Mouse (Mus musculus) heart, embryonic 16.5 days (tissue): ENCODE results near the gene Hist1h4a. TPM values are rescaled to one million over a fixed set of nuclear protein-coding genes. Genes with fewer than 3 reads are reported as not detected.
"Not testable (repeated sequence)": the region's sequence is repeated elsewhere in the genome, so short reads cannot be mapped to it uniquely, and the experiment has no call there.

Experiments used
- ATAC-seq: fragments of 200-750 bp; cut with Nextera tagmentation; replicated peaks from 2 replicates; pipeline ENCODE4 v1.8.0; 2017; ENCODE audit warnings: moderate number of reproducible peaks; ENCODE audit not compliant: insufficient read depth, low FRiP score; ENCODE audit errors: extremely low read depth
- H3K27ac ChIP-seq: fragments of 300-500 bp; sonication (generic); 2 replicates; pipeline ENCODE4 v1.5.1; 2014; ENCODE audit warnings: mild to moderate bottlenecking, low read length, control low read depth, moderate library complexity
- H3K27me3 ChIP-seq: fragments of 300-500 bp; sonication (generic); 2 replicates; pipeline ENCODE4 v1.6.1; 2014; ENCODE audit warnings: low read length, mixed read lengths; ENCODE audit not compliant: control insufficient read depth, insufficient read depth
- H3K36me3 ChIP-seq: fragments of 300-500 bp; sonication (generic); 2 replicates; pipeline ENCODE4 v1.6.1; 2014; ENCODE audit not compliant: control insufficient read depth, insufficient read depth
- H3K4me1 ChIP-seq: fragments of 300-500 bp; sonication (generic); 2 replicates; pipeline ENCODE4 v1.6.1; 2014; ENCODE audit warnings: low read length, mixed read lengths; ENCODE audit not compliant: control insufficient read depth, insufficient read depth
- H3K4me2 ChIP-seq: fragments of 300-500 bp; sonication (generic); 2 replicates; pipeline ENCODE4 v1.6.1; 2014; ENCODE audit warnings: low read depth, mild to moderate bottlenecking, control low read depth, low read length
- H3K4me3 ChIP-seq: fragments of 300-500 bp; sonication (generic); 2 replicates; pipeline ENCODE4 v1.5.1; 2014; ENCODE audit warnings: mild to moderate bottlenecking, control low read depth, low read length
- H3K9ac ChIP-seq: fragments of 300-500 bp; sonication (generic); 2 replicates; pipeline ENCODE4 v1.6.1; 2014; ENCODE audit warnings: low read length, control low read depth
- H3K9me3 ChIP-seq: fragments of 300-500 bp; sonication (generic); replicated peaks from 2 replicates; pipeline ENCODE4 v1.6.1; 2016; ENCODE audit warnings: low read length; ENCODE audit not compliant: control insufficient read depth
- WGBS: fragments of 180-500 bp; shearing (Covaris S2); extraction: QIAGEN DNeasy Blood & Tissue Kit; methylation state at CpG from one replicate; pipeline ENCODE4 v1.1.7; 2014; 5-methylcytosine and 5-hydroxymethylcytosine counted together
- microRNA-seq: library from miRNA; unstranded; fragments of <30 nt; microRNA quantifications from one replicate; pipeline ENCODE4, GENCODE M21; 2017
- polyA plus RNA-seq: library from polyadenylated mRNA; unstranded; fragments of >200 nt; fragmentation: Nextera tagmentation; extraction: Ambion mirVana; gene quantifications from 2 replicates; pipeline ENCODE4 v1.2.1, GENCODE M21; 2015

Hist1h4a gene
- polyA plus RNA-seq, 1 experiment from 2014 or later, result 0.32 TPM

DNA sequence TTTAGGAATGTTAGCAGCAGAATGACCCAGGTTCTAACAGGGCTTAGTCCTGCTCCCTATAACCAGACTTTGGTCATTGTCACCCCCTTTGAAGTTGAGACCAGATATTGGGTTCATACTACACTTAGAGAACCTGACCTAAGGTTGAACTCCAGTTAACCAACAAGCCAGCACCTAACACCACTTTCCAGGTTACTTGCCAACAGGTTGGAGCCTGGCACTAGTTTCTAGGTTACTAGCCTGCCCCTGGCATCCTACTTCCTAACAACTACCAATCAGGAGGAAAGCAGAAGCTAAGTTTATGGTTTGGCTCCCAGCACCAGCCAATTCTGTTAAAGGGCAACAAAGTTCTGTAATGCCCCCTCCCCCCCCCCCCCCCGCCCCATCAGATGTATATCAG is 35.8 kb downstream of the Hist1h4a start:
- H3K27ac ChIP-seq, result no peak overlapping the region
- no peak overlapping the region for H3K4me2 ChIP-seq
- no peak overlapping the region for H3K4me3 ChIP-seq
- no peaks in the 10 kb centered on the region for H3K9me3 ChIP-seq
- ATAC-seq, result no peak
- H3K27me3 ChIP-seq, result no peaks in the 10 kb centered on the region
- no peaks in the 10 kb centered on the region for H3K36me3 ChIP-seq
- no CpG with 5 or more reads among the region's 1 CpGs for WGBS
- peaks cover 2% of the 10 kb centered on the region for H3K4me1 ChIP-seq
- no peak overlapping the region for H3K9ac ChIP-seq

DNA sequence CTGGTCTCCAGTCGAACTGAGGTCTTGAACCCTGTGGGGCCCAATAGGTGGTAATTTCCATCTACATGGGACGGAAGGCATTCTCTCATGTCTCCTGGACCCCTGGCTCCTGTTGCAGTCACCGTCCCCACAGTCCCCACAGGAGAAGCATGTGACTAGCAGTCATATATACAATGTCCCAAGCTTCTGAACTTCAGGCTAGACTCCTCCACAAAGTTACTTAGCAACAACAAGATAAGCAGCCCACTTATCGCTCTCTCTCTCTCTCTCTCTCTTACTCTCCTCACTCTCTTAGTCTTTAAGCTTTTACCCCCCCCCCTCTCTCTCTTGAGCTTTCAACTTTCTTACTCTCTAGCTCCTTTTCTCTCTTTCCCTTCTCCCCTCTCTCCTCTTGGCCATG is 36.8 kb downstream of the Hist1h4a start:
- H3K9ac ChIP-seq, result no peak overlapping the region
- no peaks in the 10 kb centered on the region for H3K9me3 ChIP-seq
- no peak overlapping the region for H3K27ac ChIP-seq
- no peak for ATAC-seq
- no peaks in the 10 kb centered on the region for H3K36me3 ChIP-seq
- no peak overlapping the region for H3K4me2 ChIP-seq
- 48% methylated on average over 4 of the region's 4 CpGs for WGBS
- H3K27me3 ChIP-seq, result no peaks in the 10 kb centered on the region
- H3K4me3 ChIP-seq, result no peak overlapping the region
- peaks cover 2% of the 10 kb centered on the region for H3K4me1 ChIP-seq

DNA sequence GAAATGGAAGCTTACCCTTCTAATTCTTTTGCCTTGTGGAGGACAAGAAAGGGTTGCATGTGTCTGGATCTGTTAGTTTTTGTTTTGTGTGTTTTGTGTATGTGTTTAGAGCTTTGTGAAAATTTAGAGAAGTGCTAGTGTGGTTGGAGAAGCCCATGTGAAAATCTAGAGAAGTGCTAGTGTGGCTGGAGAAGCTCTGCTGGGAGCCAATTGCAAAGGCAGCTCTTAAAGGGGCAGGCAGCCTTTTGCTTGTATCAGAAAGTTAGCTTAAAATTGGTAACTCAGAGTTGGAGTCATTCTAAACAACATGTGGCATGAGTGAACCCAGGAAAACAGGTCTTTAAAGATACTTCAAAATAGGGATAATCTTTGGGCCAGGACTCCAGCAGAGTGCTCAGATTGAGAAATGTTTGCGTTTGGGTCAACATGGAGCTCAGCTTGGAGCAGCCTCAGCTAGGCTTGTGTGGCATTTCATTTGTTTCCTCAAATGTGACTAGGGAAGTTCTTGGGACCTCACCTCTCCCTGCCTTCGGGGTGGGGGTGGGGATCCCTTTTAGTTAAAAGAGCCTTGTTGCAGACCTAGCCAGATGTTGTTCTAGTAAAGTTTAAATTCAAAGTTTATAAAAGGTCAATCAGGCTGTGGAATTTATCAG is 43.3 kb downstream of the Hist1h4a start:
- not testable (repeated sequence) for H3K36me3 ChIP-seq, H3K27ac ChIP-seq, H3K27me3 ChIP-seq, H3K4me1 ChIP-seq, H3K9me3 ChIP-seq, ATAC-seq, H3K4me3 ChIP-seq, H3K9ac ChIP-seq, H3K4me2 ChIP-seq
- 29% methylated on average over 2 of the region's 2 CpGs for WGBS

DNA sequence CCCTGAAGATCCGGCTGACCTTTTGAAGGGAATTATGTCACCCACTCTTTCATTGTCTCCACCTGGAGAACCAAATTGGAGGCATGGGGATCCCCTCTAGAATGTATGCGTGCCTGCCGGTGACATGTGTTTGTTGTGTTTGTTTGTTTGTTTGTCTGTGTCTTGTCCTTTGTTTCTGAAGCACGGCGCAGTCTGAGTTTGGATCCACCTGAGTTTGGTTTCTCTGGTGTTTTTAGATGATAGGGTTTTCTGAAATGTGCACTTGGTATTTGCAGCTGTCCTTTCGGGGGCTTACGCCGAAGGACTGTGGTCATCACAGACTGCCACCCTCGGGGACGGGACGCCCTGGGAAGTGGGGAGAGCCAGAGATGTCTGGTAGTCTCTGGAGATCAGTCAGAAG is 43.9 kb downstream of the Hist1h4a start:
- H3K27ac ChIP-seq, result no peak overlapping the region
- H3K4me1 ChIP-seq, result no peaks in the 10 kb centered on the region
- 49% methylated on average over 11 of the region's 11 CpGs for WGBS
- no peaks in the 10 kb centered on the region for H3K27me3 ChIP-seq
- H3K9me3 ChIP-seq, result no peaks in the 10 kb centered on the region
- no peak for ATAC-seq
- no peaks in the 10 kb centered on the region for H3K36me3 ChIP-seq
- H3K4me3 ChIP-seq, result no peak overlapping the region
- no peak overlapping the region for H3K9ac ChIP-seq
- H3K4me2 ChIP-seq, result no peak overlapping the region

DNA sequence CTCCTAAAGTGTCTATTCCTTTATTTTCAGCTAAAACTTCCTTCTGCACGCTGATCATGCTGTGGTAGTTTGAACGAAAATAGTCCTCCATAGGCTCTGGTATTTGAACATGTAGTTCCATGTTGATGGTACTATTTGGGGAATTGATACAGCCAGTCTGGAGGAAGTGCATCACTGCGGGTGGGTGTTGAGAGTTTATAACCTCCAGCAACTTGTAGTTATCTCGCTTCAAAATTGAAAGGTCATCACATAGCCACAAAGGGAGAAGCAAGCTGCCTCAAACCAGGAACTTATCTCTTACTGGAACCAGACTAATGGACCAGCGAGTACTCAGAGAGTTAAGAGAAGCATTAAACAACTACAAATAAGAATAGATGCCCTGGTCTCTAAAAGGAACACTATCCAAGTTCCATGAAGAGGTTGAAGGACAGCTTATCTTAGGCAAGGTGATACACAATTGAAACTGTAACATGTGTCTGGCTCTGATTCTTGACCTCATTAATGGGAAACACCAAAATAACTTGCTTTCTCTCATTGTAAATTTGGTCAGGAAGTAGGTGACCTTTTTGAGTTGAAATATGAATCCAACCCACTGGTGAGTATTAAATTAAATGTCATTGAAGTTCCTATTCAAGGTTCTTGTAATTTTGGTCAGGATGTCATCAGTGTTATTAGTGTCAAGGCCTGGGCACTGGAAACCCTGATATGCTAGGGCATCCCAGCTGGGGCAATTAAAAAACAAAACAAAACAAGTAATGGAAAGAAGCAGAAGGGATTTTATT is 44.6 kb downstream of the Hist1h4a start:
- Histone ChIP-seq H3K27ac (no peak overlapping the region), H3K4me2 (no peak overlapping the region)

More for the DNA sequence above, 44.6 kb downstream of the Hist1h4a start:
- no peaks in the 10 kb centered on the region for H3K4me1 ChIP-seq
- no peaks in the 10 kb centered on the region for H3K36me3 ChIP-seq
- H3K9ac ChIP-seq, result no peak overlapping the region
- no peaks in the 10 kb centered on the region for H3K27me3 ChIP-seq
- WGBS, result 52% methylated on average over 5 of the region's 5 CpGs
- ATAC-seq, result no peak
- H3K4me3 ChIP-seq, result no peak overlapping the region
- H3K9me3 ChIP-seq, result no peaks in the 10 kb centered on the region

Small RNA genes lying within 50 kb of the gene (microRNA-seq; reads per million reads assigned to microRNA genes)
- gene Gm44314, result not detected
- gene Gm44484, result not detected

Other genes starting within 250 kb of the Hist1h4a start
- 7.7 and 8.6 TPM in 2 replicates for gene Hist1h4h, start 230.2 kb downstream of the Hist1h4a start, polyA plus RNA-seq
- 3.8 and 9.2 TPM in 2 replicates for gene Hist1h2af, start 227.3 kb downstream of the Hist1h4a start, polyA plus RNA-seq
- gene Hist1h3g, start 225.8 kb downstream of the Hist1h4a start, polyA plus RNA-seq, result 2.0 and 2.2 TPM in 2 replicates
- 0.38 and 0.52 TPM in 2 replicates for gene Hist1h2bh, start 217.8 kb downstream of the Hist1h4a start, polyA plus RNA-seq
- gene Hist1h3f, start 217.2 kb downstream of the Hist1h4a start, polyA plus RNA-seq, result 0.20 and 0.37 TPM in 2 replicates
- 0.53 TPM in 1 of 2 replicates, not detected in the other for gene Hist1h4f, start 209.6 kb downstream of the Hist1h4a start, polyA plus RNA-seq
- gene Hist1h1d, start 208.0 kb downstream of the Hist1h4a start, polyA plus RNA-seq, result 0.21 and 0.37 TPM in 2 replicates
- gene Hist1h3e, start 198.9 kb downstream of the Hist1h4a start, polyA plus RNA-seq, result 1.7 and 2.1 TPM in 2 replicates
- 34.0 and 34.2 TPM in 2 replicates for gene Hist1h2ae, start 190.0 kb downstream of the Hist1h4a start, polyA plus RNA-seq
- gene Hist1h2bg, start 189.8 kb downstream of the Hist1h4a start, polyA plus RNA-seq, result 4.2 and 5.1 TPM in 2 replicates
- 0.37 and 2.4 TPM in 2 replicates for gene Hist1h2bf, start 187.0 kb downstream of the Hist1h4a start, polyA plus RNA-seq
- gene Hist1h2ad, start 186.8 kb downstream of the Hist1h4a start, polyA plus RNA-seq, result 1.2 and 1.8 TPM in 2 replicates
- 1.4 and 1.8 TPM in 2 replicates for gene Hist1h3d, start 185.5 kb downstream of the Hist1h4a start, polyA plus RNA-seq
- gene Hist1h4d, start 179.6 kb downstream of the Hist1h4a start, polyA plus RNA-seq, result 48.7 and 49.1 TPM in 2 replicates
- gene Hist1h2be, start 140.1 kb downstream of the Hist1h4a start, polyA plus RNA-seq, result 1.9 and 2.0 TPM in 2 replicates
- 10.4 and 11.5 TPM in 2 replicates for gene Hist1h1e, start 138.7 kb downstream of the Hist1h4a start, polyA plus RNA-seq
- gene Hist1h2ac, start 77.3 kb downstream of the Hist1h4a start, polyA plus RNA-seq, result 0.52 and 0.75 TPM in 2 replicates
- 49.7 and 53.7 TPM in 2 replicates for gene Hist1h2bc, start 77.0 kb downstream of the Hist1h4a start, polyA plus RNA-seq
- gene Hist1h1t, start 65.4 kb downstream of the Hist1h4a start, polyA plus RNA-seq, result not detected in 2 replicates
- 1.9 and 2.8 TPM in 2 replicates for gene Hist1h4c, start 62.8 kb downstream of the Hist1h4a start, polyA plus RNA-seq
- 11.7 and 14.9 TPM in 2 replicates for gene Hfe, start 50.4 kb downstream of the Hist1h4a start, polyA plus RNA-seq
- gene Hist1h1c, start 22.4 kb downstream of the Hist1h4a start, polyA plus RNA-seq, result 38.0 and 38.5 TPM in 2 replicates
- gene Hist1h3c, start 15.6 kb downstream of the Hist1h4a start, polyA plus RNA-seq, result 3.0 and 3.8 TPM in 2 replicates
- gene Hist1h2bb, start 14.5 kb downstream of the Hist1h4a start, polyA plus RNA-seq, result 0.98 and 2.2 TPM in 2 replicates
- gene Hist1h2ab, start 10.1 kb downstream of the Hist1h4a start, polyA plus RNA-seq, result 17.0 and 20.0 TPM in 2 replicates
- 3.2 and 5.0 TPM in 2 replicates for gene Hist1h3b, start 9.0 kb downstream of the Hist1h4a start, polyA plus RNA-seq
- gene Hist1h4b, start 4.2 kb downstream of the Hist1h4a start, polyA plus RNA-seq, result 1.2 and 1.5 TPM in 2 replicates
- gene Hist1h3a, start 1.2 kb upstream of the Hist1h4a start, polyA plus RNA-seq, result 1.5 and 3.4 TPM in 2 replicates
- gene Hist1h1a, start 2.4 kb upstream of the Hist1h4a start, polyA plus RNA-seq, result 0.79 and 0.97 TPM in 2 replicates
- 0.10 TPM in 1 of 2 replicates, not detected in the other for gene Trim38, start 8.7 kb upstream of the Hist1h4a start, polyA plus RNA-seq
- gene Slc17a2, start 45.8 kb upstream of the Hist1h4a start, polyA plus RNA-seq, result not detected in 2 replicates
- gene Slc17a3, start 78.2 kb upstream of the Hist1h4a start, polyA plus RNA-seq, result not detected in 2 replicates
- gene Slc17a1, start 106.5 kb upstream of the Hist1h4a start, polyA plus RNA-seq, result not detected in 2 replicates
- 0.09 TPM in 1 of 2 replicates, not detected in the other for gene Slc17a4, start 153.8 kb upstream of the Hist1h4a start, polyA plus RNA-seq
- not detected in 2 replicates for gene Hist1h2ba, start 172.9 kb upstream of the Hist1h4a start, polyA plus RNA-seq
- gene Hist1h2aa, start 173.2 kb upstream of the Hist1h4a start, polyA plus RNA-seq, result not detected in 2 replicates
- not detected in 2 replicates for gene Scgn, start 230.0 kb upstream of the Hist1h4a start, polyA plus RNA-seq